8 mouse cellular contexts compared by ENCODE assay signal in the genomic region with DNA sequence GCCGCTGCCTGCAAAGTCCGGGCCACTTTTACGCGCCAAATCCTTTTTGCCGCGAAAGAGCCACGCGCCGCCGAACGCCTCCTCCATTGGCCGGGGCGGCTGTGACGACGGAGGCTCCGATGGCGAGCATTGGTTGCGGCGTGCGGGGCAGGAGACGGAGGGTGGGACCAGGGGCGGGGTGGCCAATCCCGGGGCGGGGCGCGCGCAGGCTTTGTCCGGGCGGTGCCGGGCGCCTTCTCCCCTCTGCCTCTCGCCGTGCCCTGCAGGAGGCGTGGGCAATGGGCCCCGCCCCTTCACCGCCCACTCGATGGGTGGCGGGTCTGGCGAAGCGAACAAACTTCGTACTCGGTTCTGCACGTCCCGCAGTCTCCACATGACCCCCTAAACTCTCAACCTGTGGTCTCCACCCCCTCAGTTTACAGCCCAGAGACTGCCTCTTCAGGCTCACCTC. TPM values are rescaled to one million over a fixed set of nuclear protein-coding genes. Genes with fewer than 3 reads are reported as not detected.
DNase-seq lines count a peak whose midpoint lies in the region; ATAC-seq lines count a peak whose summit lies in the region.

E2f1 (minus strand) TSS at position 57 of the 451 bp plus-strand sequence.

- DNase-seq in ZHBTc4 (ENCODE audit: low read depth, low spot score) = peak; percentile 99
- DNase-seq in gastrocnemius, adult 8-10 months (ENCODE audit: low spot score in 2 of 2) = peak; percentile 82 to 87
- peak; percentile 96 for DNase-seq in induced T-regulatory cell, adult 2 months (ENCODE audit: low read depth)
- DNase-seq in left cerebral cortex, adult 9 months (ENCODE audit: low spot score in 2 of 2) = peak; percentile 62 to 90
- DNase-seq in right cerebral cortex, postnatal 14 days = peak; percentile 96
- DNase-seq in urinary bladder, postnatal 36 days (ENCODE audit: low spot score in 2 of 2) = peak; percentile 81 to 94

- peak; percentile 80 for ATAC-seq in common myeloid progenitor, adult 5-6 weeks (replicated peaks; ENCODE audit: low read depth, poor library complexity, severe bottlenecking)
- ATAC-seq in megakaryocyte progenitor cell, adult 5-6 weeks (replicated peaks; ENCODE audit: poor library complexity) = peak; percentile 80

RNA-seq across cellular contexts. Expression of gene E2f1, which starts in this region (rescaled TPM):
- 11.1 and 13.2 TPM in 2 replicates for total RNA-seq in common myeloid progenitor, adult 5-6 weeks (2017)
- total RNA-seq in gastrocnemius, adult 8-10 months (2022) = under 1 TPM in 3 of 4 experiments, not detected in 1; 0.13 to 0.34 (median 0.27) TPM
- 21.2 and 23.7 TPM in 2 replicates for total RNA-seq in megakaryocyte progenitor cell, adult 5-6 weeks (2015)
- 14.1 and 14.2 TPM in 2 replicates for total RNA-seq in megakaryocyte progenitor cell, adult 5-6 weeks (2017)

Comparison
In these comparisons a context has a peak if more than half of its experiments do, and no peak if none do; other contexts are left out.
1. Peak in every context shown above with its lines: DNase-seq and ATAC-seq.
2. Peak in DNase-seq in gastrocnemius, adult 8-10 months; RNA of the gene not detected or under 1 TPM.